Mouse (Mus musculus): ENCODE data around the gene Idi1. TPM values are rescaled to one million over a fixed set of nuclear protein-coding genes. Genes with fewer than 3 reads are reported as not detected.
"Not testable (repeated sequence)": the region's sequence is repeated elsewhere in the genome, so short reads cannot be mapped to it uniquely, and the experiment has no call there.

Gene Idi1
- polyA plus RNA-seq, 1 experiment from 2014 or later, result 39.0 TPM

GRCm38 (mm10) chr13:8870160-8870509 is 15.2 kb upstream of the Idi1 start:
- peaks cover 0 to 10% of the 10 kb centered on the region in 2 experiments; a peak in 2 of 4 replicates for H3K4me1 ChIP-seq (ENCODE audit: control insufficient read depth in 2 of 2, insufficient read depth in 2 of 2, low read length in 2 of 2)
- H3K4me3 ChIP-seq (ENCODE audit: control insufficient read depth in 1 of 2, insufficient read depth in 1 of 2, low read depth in 1 of 2, low read length in 2 of 2), result peak overlapping the region; percentile 81 to 94
- ATAC-seq (ENCODE audit: insufficient number of reproducible peaks, insufficient read depth, low FRiP score, low read depth), result no peak
- no peaks in the 10 kb centered on the region for H3K9me3 ChIP-seq (ENCODE audit: control insufficient read depth, low read length)
- H3K9ac ChIP-seq (ENCODE audit: low read length), result peak overlapping the region; percentile 94
- peak overlapping the region; percentile 89 for H3K4me2 ChIP-seq (ENCODE audit: low read length)
- whole genome bisulfite sequencing, result 4% methylated on average over 9 of the region's 9 CpGs
- H3K27ac ChIP-seq (replicated peaks in 1 of 2; ENCODE audit: control insufficient read depth in 1 of 2, insufficient read depth in 1 of 2, low read depth in 2 of 2, low read length in 2 of 2), result peak overlapping the region; percentile 79 to 98
- no peaks in the 10 kb centered on the region for H3K36me3 ChIP-seq (ENCODE audit: control insufficient read depth, insufficient read depth, low read length)
- no peaks in the 10 kb centered on the region for H3K27me3 ChIP-seq (ENCODE audit: control insufficient read depth, insufficient read depth, low read length)

- Histone ChIP-seq H3K27me3 (ENCODE audit: control insufficient read depth, insufficient read depth, low read length) (no peaks in the 10 kb centered on the region), H3K36me3 (ENCODE audit: control insufficient read depth, insufficient read depth, low read length) (no peaks in the 10 kb centered on the region), H3K4me2 (ENCODE audit: low read length) (peak overlapping the region; percentile 89), H3K9ac (ENCODE audit: low read length) (peak overlapping the region; percentile 94), H3K9me3 (ENCODE audit: control insufficient read depth, low read length) (no peaks in the 10 kb centered on the region), H3K4me3 (ENCODE audit: control insufficient read depth in 1 of 2, insufficient read depth in 1 of 2, low read depth in 1 of 2, low read length in 2 of 2) (peak overlapping the region; percentile 81 to 94), H3K27ac (replicated peaks in 1 of 2; ENCODE audit: control insufficient read depth in 1 of 2, insufficient read depth in 1 of 2, low read depth in 2 of 2, low read length in 2 of 2) (peak overlapping the region; percentile 95 to 98), H3K4me1 (ENCODE audit: control insufficient read depth in 2 of 2, insufficient read depth in 2 of 2, low read length in 2 of 2) (peaks cover 0 to 10% of the 10 kb centered on the region in 2 experiments; a peak in 2 of 4 replicates)
- under 1% methylated on average over 57 of the region's 57 CpGs for WGBS
- ATAC-seq (ENCODE audit: insufficient number of reproducible peaks, insufficient read depth, low FRiP score, low read depth), result peak; percentile 88
Measured at GRCm38 (mm10) chr13:8870510-8871313, 14.6 kb upstream of the Idi1 start.

DNA sequence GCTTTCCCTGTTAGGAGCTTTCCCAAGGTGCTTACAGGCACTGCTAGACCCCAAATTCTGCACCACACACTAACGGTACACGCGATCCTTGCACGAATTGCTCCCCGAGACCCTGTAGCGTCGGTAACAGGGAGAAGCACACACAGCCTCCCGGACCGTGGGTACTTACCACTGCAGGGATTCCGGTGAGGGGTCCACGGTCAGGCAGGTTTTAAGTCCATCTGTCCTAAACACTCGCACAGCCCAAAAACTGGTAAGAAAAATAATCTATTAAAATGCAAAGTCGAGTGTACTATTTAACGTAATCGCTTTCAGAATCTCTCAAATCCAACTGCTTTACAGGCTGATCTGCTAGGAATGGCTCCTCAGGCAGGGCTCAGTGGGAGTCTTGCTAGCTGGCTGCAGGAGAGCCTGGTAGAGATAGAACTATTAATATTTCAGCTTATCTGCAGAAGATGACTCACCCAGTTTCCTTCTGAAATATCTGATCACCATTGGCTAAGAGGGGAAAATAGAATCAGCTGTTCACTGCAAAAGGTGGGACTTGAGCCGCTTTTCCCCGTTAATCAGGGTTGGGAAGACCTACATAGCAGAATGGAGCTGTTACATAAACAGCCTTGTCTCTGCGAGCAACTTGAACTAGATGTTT is 13.9 kb upstream of the Idi1 start, which contains the start of gene Wdr37:
Wdr37 (minus strand) TSS at position 596 of the 649 bp plus-strand sequence.
- H3K27ac ChIP-seq (replicated peaks in 1 of 2; ENCODE audit: control insufficient read depth in 1 of 2, insufficient read depth in 1 of 2, low read depth in 2 of 2, low read length in 2 of 2), result peak within 1 kb of the TSS; percentile 95 to 98
- H3K4me2 ChIP-seq (ENCODE audit: low read length), result peak within 1 kb of the TSS; percentile 89
- H3K4me1 ChIP-seq (ENCODE audit: control insufficient read depth in 2 of 2, insufficient read depth in 2 of 2, low read length in 2 of 2), result peaks cover 0 to 10% of the 10 kb centered on the region in 2 experiments; a peak in 2 of 4 replicates
- peak; percentile 60; the same call in 1 of the 2 replicates for ATAC-seq (ENCODE audit: insufficient number of reproducible peaks, insufficient read depth, low FRiP score, low read depth)
- peak within 1 kb of the TSS; percentile 81 to 94 for H3K4me3 ChIP-seq (ENCODE audit: control insufficient read depth in 1 of 2, insufficient read depth in 1 of 2, low read depth in 1 of 2, low read length in 2 of 2)
- under 1% methylated on average over 18 of the region's 18 CpGs for WGBS
- H3K27me3 ChIP-seq (ENCODE audit: control insufficient read depth, insufficient read depth, low read length), result no peaks in the 10 kb centered on the region
- H3K9me3 ChIP-seq (ENCODE audit: control insufficient read depth, low read length), result no peaks in the 10 kb centered on the region
- H3K9ac ChIP-seq (ENCODE audit: low read length), result peak within 1 kb of the TSS; percentile 94
- no peaks in the 10 kb centered on the region for H3K36me3 ChIP-seq (ENCODE audit: control insufficient read depth, insufficient read depth, low read length)

GRCm38 (mm10) chr13:8873776-8874175 is 11.5 kb upstream of the Idi1 start:
- Histone ChIP-seq H3K36me3 (ENCODE audit: control insufficient read depth, insufficient read depth, low read length) (no peaks in the 10 kb centered on the region), H3K27me3 (ENCODE audit: control insufficient read depth, insufficient read depth, low read length) (no peaks in the 10 kb centered on the region), H3K4me1 (ENCODE audit: control insufficient read depth in 2 of 2, insufficient read depth in 2 of 2, low read length in 2 of 2) (peaks cover 0 to 10% of the 10 kb centered on the region in 2 experiments; a peak in 2 of 4 replicates), H3K4me2 (ENCODE audit: low read length) (no peak overlapping the region), H3K27ac (replicated peaks in 1 of 2; ENCODE audit: control insufficient read depth in 1 of 2, insufficient read depth in 1 of 2, low read depth in 2 of 2, low read length in 2 of 2) (no peak overlapping the region), H3K9ac (ENCODE audit: low read length) (no peak overlapping the region), H3K9me3 (ENCODE audit: control insufficient read depth, low read length) (no peaks in the 10 kb centered on the region), H3K4me3 (ENCODE audit: control insufficient read depth in 1 of 2, insufficient read depth in 1 of 2, low read depth in 1 of 2, low read length in 2 of 2) (no peak overlapping the region)
- 90% methylated on average over 1 of the region's 1 CpGs for WGBS
- ATAC-seq (ENCODE audit: insufficient number of reproducible peaks, insufficient read depth, low FRiP score, low read depth), result no peak

DNA sequence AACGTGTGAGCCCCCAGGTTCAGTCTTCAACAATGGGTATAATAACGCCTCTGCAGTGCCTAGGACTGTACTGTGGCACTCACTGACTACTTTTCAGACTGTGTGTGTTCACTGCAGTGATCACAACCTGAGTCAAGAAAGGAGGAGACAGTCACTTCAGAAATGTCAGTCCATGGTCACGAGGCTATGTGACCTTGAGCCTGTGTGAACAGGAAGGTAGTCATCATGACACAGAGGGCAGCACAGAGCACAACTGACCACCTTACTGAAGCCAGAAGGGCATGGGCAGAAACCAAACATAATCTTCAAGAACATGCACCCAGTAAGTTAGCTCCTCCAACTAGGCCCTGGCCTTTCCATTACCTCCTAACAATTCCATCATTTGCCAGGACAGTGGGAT is 3.7 kb upstream of the Idi1 start:
- no peaks in the 10 kb centered on the region for H3K27me3 ChIP-seq (ENCODE audit: control insufficient read depth, insufficient read depth, low read length)
- H3K9me3 ChIP-seq (ENCODE audit: control insufficient read depth, low read length), result no peaks in the 10 kb centered on the region
- H3K36me3 ChIP-seq (ENCODE audit: control insufficient read depth, insufficient read depth, low read length), result no peaks in the 10 kb centered on the region
- H3K27ac ChIP-seq (replicated peaks in 1 of 2; ENCODE audit: control insufficient read depth in 1 of 2, insufficient read depth in 1 of 2, low read depth in 2 of 2, low read length in 2 of 2), result no peak overlapping the region
- 57% methylated on average over 3 of the region's 3 CpGs for WGBS
- 0 out of 4 replicates have a peak, but pooled peaks cover 0 to 3% of the 10 kb centered on the region in 2 experiments for H3K4me1 ChIP-seq (ENCODE audit: control insufficient read depth in 2 of 2, insufficient read depth in 2 of 2, low read length in 2 of 2)
- no peak overlapping the region for H3K4me3 ChIP-seq (ENCODE audit: control insufficient read depth in 1 of 2, insufficient read depth in 1 of 2, low read depth in 1 of 2, low read length in 2 of 2)
- H3K9ac ChIP-seq (ENCODE audit: low read length), result no peak overlapping the region
- no peak overlapping the region for H3K4me2 ChIP-seq (ENCODE audit: low read length)
- ATAC-seq (ENCODE audit: insufficient number of reproducible peaks, insufficient read depth, low FRiP score, low read depth), result no peak

DNA sequence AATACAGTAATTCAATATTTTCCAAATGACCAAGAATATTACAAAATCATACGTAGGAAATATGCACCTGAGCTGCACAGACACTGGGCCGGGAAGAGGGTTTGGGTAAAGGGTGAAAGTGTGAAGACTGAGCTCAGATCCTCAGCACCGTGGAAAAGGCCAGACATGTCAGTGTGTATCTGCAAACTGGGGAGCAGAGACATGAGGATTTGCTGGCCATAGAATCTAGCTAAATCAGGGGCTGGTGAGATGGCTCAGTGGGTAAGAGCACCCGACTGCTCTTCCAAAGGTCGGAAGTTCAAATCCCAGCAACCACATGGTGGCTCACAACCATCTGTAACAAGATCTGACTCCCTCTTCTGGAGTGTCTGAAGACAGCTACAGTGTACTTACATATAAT is 1.4 kb upstream of the Idi1 start:
- not testable (repeated sequence) for H3K4me2 ChIP-seq (ENCODE audit: low read length); H3K9me3 ChIP-seq (ENCODE audit: control insufficient read depth, low read length); H3K4me3 ChIP-seq (ENCODE audit: control insufficient read depth in 1 of 2, insufficient read depth in 1 of 2, low read depth in 1 of 2, low read length in 2 of 2); H3K4me1 ChIP-seq (ENCODE audit: control insufficient read depth in 2 of 2, insufficient read depth in 2 of 2, low read length in 2 of 2); H3K27me3 ChIP-seq (ENCODE audit: control insufficient read depth, insufficient read depth, low read length); ATAC-seq (ENCODE audit: insufficient number of reproducible peaks, insufficient read depth, low FRiP score, low read depth); H3K27ac ChIP-seq (replicated peaks in 1 of 2; ENCODE audit: control insufficient read depth in 1 of 2, insufficient read depth in 1 of 2, low read depth in 2 of 2, low read length in 2 of 2); H3K9ac ChIP-seq (ENCODE audit: low read length)
- peaks cover 10% of the 10 kb centered on the region for H3K36me3 ChIP-seq (ENCODE audit: control insufficient read depth, insufficient read depth, low read length)
- 70% methylated on average over 5 of the region's 5 CpGs for WGBS

- Histone ChIP-seq H3K27ac (replicated peaks in 1 of 2; ENCODE audit: control insufficient read depth in 1 of 2, insufficient read depth in 1 of 2, low read depth in 2 of 2, low read length in 2 of 2) (peak overlapping the region; percentile 61 to 87), H3K9me3 (ENCODE audit: control insufficient read depth, low read length) (no peaks in the 10 kb centered on the region), H3K4me1 (ENCODE audit: control insufficient read depth in 2 of 2, insufficient read depth in 2 of 2, low read length in 2 of 2) (0 out of 4 replicates have a peak, but pooled peaks cover 0 to 3% of the 10 kb centered on the region in 2 experiments), H3K9ac (ENCODE audit: low read length) (peak overlapping the region; percentile 77), H3K4me3 (ENCODE audit: control insufficient read depth in 1 of 2, insufficient read depth in 1 of 2, low read depth in 1 of 2, low read length in 2 of 2) (peak overlapping the region; percentile 69 to 85), H3K36me3 (ENCODE audit: control insufficient read depth, insufficient read depth, low read length) (peaks cover 22% of the 10 kb centered on the region), H3K4me2 (ENCODE audit: low read length) (peak overlapping the region; percentile 83), H3K27me3 (ENCODE audit: control insufficient read depth, insufficient read depth, low read length) (no peaks in the 10 kb centered on the region)
- no peak for ATAC-seq (ENCODE audit: insufficient number of reproducible peaks, insufficient read depth, low FRiP score, low read depth)
- 6% methylated on average over 9 of the region's 9 CpGs for WGBS
Measured at GRCm38 (mm10) chr13:8886185-8886560, 872 bp downstream of the Idi1 start.
